Mouse (Mus musculus) stomach, postnatal 0 days (tissue): ENCODE data around the gene Gm9945.

Source experiments
- CTCF ChIP-seq: IDR thresholded peaks from 2 replicates; pipeline ENCODE4 v1.5.1; 2016; ENCODE audit warnings: antibody characterized with exemption, low read depth, mild to moderate bottlenecking, moderate library complexity
- EP300 ChIP-seq: optimal IDR thresholded peaks from 2 replicates; pipeline ENCODE3; 2016; ENCODE audit warnings: antibody characterized with exemption

GRCm38 (mm10) chr11:53436338-53436737, 43.6 kb upstream of the Gm9945 start:
- TF ChIP-seq CTCF (no peak), EP300 (no peak)
